Comparison of ENCODE assay signal across 8 mouse cellular contexts in genomic region chr1:172489585-172490250, GRCm38 (mm10). TPM values are rescaled to one million over a fixed set of nuclear protein-coding genes. Genes with fewer than 3 reads are reported as not detected.
DNase-seq lines count a peak whose midpoint lies in the region; ATAC-seq and TF ChIP-seq lines count a peak whose summit lies in the region.
"Had no signal": no experiment of that assay in that cellular context is flagged by ENCODE, and none has a peak within 500 bp of the region (broad histone marks: within the 10 kb centered on the region; RNA-seq: fewer than 3 reads in every experiment).

No protein-coding gene starts in this region.

- peak; percentile 14; the same call in 1 of the 2 replicates for ATAC-seq in liver, embryonic 11.5 days (replicated peaks; ENCODE audit: low FRiP score)
- ATAC-seq in forebrain, postnatal 0 days, result peak; percentile 12; the same call in 1 of the 2 replicates
- peak; percentile 16; the same call in 1 of the 2 replicates for ATAC-seq in liver, embryonic 12.5 days
- no peak for ATAC-seq in granulocyte monocyte progenitor cell, adult 5-6 weeks (replicated peaks; ENCODE audit: poor library complexity, severe bottlenecking)

- no peak for DNase-seq in liver, embryonic 11.5 days (ENCODE audit: low spot score)
- DNase-seq in liver, result no peak
- no peak for DNase-seq in forebrain, postnatal 0 days
- DNase-seq in adrenal gland, adult (ENCODE audit: inconsistent age in 2 of 2, low spot score in 1 of 2), result no peak

- H3K36me3 ChIP-seq in liver, embryonic 11.5 days (ENCODE audit: control insufficient read depth, insufficient read depth, low read length), result no peaks in the 10 kb centered on the region
- H3K36me3 ChIP-seq in forebrain, postnatal 0 days (ENCODE audit: insufficient read depth), result peaks cover 40% of the 10 kb centered on the region
- no peaks in the 10 kb centered on the region for H3K36me3 ChIP-seq in liver, embryonic 12.5 days
- peaks cover 46% of the 10 kb centered on the region for H3K36me3 ChIP-seq in small intestine, adult 2 months (ENCODE audit: control insufficient read depth, insufficient read depth, low read length)

- H3K4me3 ChIP-seq in liver, embryonic 11.5 days (ENCODE audit: low read depth, low read length), result 0 out of 2 replicates have a peak overlapping the region, but pooled peaks have one; percentile 26
- H3K4me3 ChIP-seq in forebrain, postnatal 0 days (ENCODE audit: low read depth, low read length), result peak overlapping the region; percentile 22; the same call in 1 of the 2 replicates
- no peak overlapping the region for H3K4me3 ChIP-seq in liver, embryonic 12.5 days
- peak overlapping the region; percentile 47 for H3K4me3 ChIP-seq in small intestine, adult 2 months (ENCODE audit: low read depth, low read length)
- H3K4me3 ChIP-seq: erythroblast, embryonic 14.5 days had no signal

- H3K4me1 ChIP-seq in liver, embryonic 11.5 days (replicated peaks; ENCODE audit: control insufficient read depth, insufficient read depth, low read length), result no peaks in the 10 kb centered on the region
- H3K4me1 ChIP-seq in forebrain, postnatal 0 days (ENCODE audit: insufficient read depth), result peaks cover 26% of the 10 kb centered on the region
- H3K4me1 ChIP-seq in liver, embryonic 12.5 days, result peaks cover 2% of the 10 kb centered on the region; the same call in 1 of the 2 replicates
- H3K4me1 ChIP-seq in small intestine, adult 2 months (ENCODE audit: control insufficient read depth, insufficient read depth, insufficient read length, low read length), result peaks cover 25% of the 10 kb centered on the region

- TF ChIP-seq CTCF in forebrain, postnatal 0 days (IDR thresholded peaks at IDR 0.05; ENCODE audit: low read depth), result no peak
- TF ChIP-seq CTCF in small intestine, adult 2 months (IDR thresholded peaks at IDR 0.05; ENCODE audit: extremely low read depth, insufficient read length, insufficient replicate concordance, low read depth, low read length), result no peak

- TF ChIP-seq POLR2A in small intestine, adult 2 months (IDR thresholded peaks at IDR 0.05; ENCODE audit: low read depth, low read length), result no peak

- peak overlapping the region; percentile 46 for H3K4me2 ChIP-seq in liver, embryonic 11.5 days
- H3K4me2 ChIP-seq in forebrain, postnatal 0 days (ENCODE audit: low read depth), result peak overlapping the region; percentile 46
- H3K4me2 ChIP-seq in liver, embryonic 12.5 days, result peak overlapping the region; percentile 50

- no peak overlapping the region for H3K27ac ChIP-seq in liver, embryonic 11.5 days (ENCODE audit: low read depth, low read length)
- no peak overlapping the region for H3K27ac ChIP-seq in forebrain, postnatal 0 days (ENCODE audit: low read depth, low read length)
- H3K27ac ChIP-seq in liver, embryonic 12.5 days, result no peak overlapping the region
- H3K27ac ChIP-seq in small intestine, adult 2 months (ENCODE audit: insufficient read depth, low read depth, low read length), result peak overlapping the region; percentile 85

- 53% methylated on average over 12 of the region's 12 CpGs for WGBS in liver, embryonic 11.5 days
- 59% methylated on average over 12 of the region's 12 CpGs for WGBS in forebrain, postnatal 0 days
- WGBS in liver, embryonic 12.5 days (ENCODE audit: insufficient replicate concordance), result 46% methylated on average over 12 of the region's 12 CpGs
- WGBS in small intestine, adult 2 months, result 33% methylated on average over 12 of the region's 12 CpGs

- H3K27me3 ChIP-seq in liver, embryonic 11.5 days (replicated peaks; ENCODE audit: control insufficient read depth, insufficient read depth, low read length), result peaks cover 11% of the 10 kb centered on the region; the same call in 1 of the 2 replicates
- H3K27me3 ChIP-seq in forebrain, postnatal 0 days (ENCODE audit: insufficient read depth, low read length), result no peaks in the 10 kb centered on the region
- peaks cover 44% of the 10 kb centered on the region for H3K27me3 ChIP-seq in liver, embryonic 12.5 days (replicated peaks)
- H3K27me3 ChIP-seq in small intestine, adult 2 months (ENCODE audit: control insufficient read depth, insufficient read depth, low read length), result no peaks in the 10 kb centered on the region

- no peak overlapping the region for H3K9ac ChIP-seq in liver, embryonic 11.5 days (ENCODE audit: low read depth, low read length)
- no peak overlapping the region for H3K9ac ChIP-seq in forebrain, postnatal 0 days
- no peak overlapping the region for H3K9ac ChIP-seq in liver, embryonic 12.5 days

- H3K9me3 ChIP-seq in liver, embryonic 11.5 days (ENCODE audit: control insufficient read depth, low read length), result no peaks in the 10 kb centered on the region
- no peaks in the 10 kb centered on the region for H3K9me3 ChIP-seq in forebrain, postnatal 0 days (ENCODE audit: low read length)
- H3K9me3 ChIP-seq in liver, embryonic 12.5 days (replicated peaks), result no peaks in the 10 kb centered on the region

RNA-seq across cellular contexts. Expression of gene Igsf9, which starts 8.1 kb away (rescaled TPM):
- polyA plus RNA-seq in liver, embryonic 11.5 days (2014; fragmentation: Nextera tagmentation; extraction: Ambion mirVana), result 9.7 and 13.8 TPM in 2 replicates
- 35.3 and 36.2 TPM in 2 replicates for total RNA-seq in forebrain, postnatal 0 days (2014; rRNA removed)
- 13.3 and 25.6 TPM in 2 replicates for polyA plus RNA-seq in forebrain, postnatal 0 days (2015; fragmentation: Nextera tagmentation; extraction: Ambion mirVana)
- 3.9 and 4.2 TPM in 2 replicates for polyA plus RNA-seq in liver, embryonic 12.5 days (2016; fragmentation: Nextera tagmentation; extraction: Ambion mirVana)
- 145 and 516 TPM in 2 replicates for polyA plus RNA-seq in small intestine, adult 2 months (2012; rRNA removed)
- not detected in 2 replicates for total RNA-seq in granulocyte monocyte progenitor cell, adult 5-6 weeks (2014; fragmentation: Nextera tagmentation)
- total RNA-seq in granulocyte monocyte progenitor cell, adult 5-6 weeks (2017), result not detected in 2 replicates
- polyA plus RNA-seq: erythroblast, embryonic 14.5 days had no signal

RNA-seq across cellular contexts. Expression of gene Tagln2, which starts 10.1 kb away (rescaled TPM):
- polyA plus RNA-seq in liver, embryonic 11.5 days (2014; fragmentation: Nextera tagmentation; extraction: Ambion mirVana), result 248 and 257 TPM in 2 replicates
- 31.5 and 33.8 TPM in 2 replicates for total RNA-seq in forebrain, postnatal 0 days (2014; rRNA removed)
- 42.8 and 48.5 TPM in 2 replicates for polyA plus RNA-seq in forebrain, postnatal 0 days (2015; fragmentation: Nextera tagmentation; extraction: Ambion mirVana)
- polyA plus RNA-seq in liver, embryonic 12.5 days (2016; fragmentation: Nextera tagmentation; extraction: Ambion mirVana), result 177 and 178 TPM in 2 replicates
- 149 and 284 TPM in 2 replicates for polyA plus RNA-seq in small intestine, adult 2 months (2012; rRNA removed)
- total RNA-seq in granulocyte monocyte progenitor cell, adult 5-6 weeks (2014; fragmentation: Nextera tagmentation), result 629 and 731 TPM in 2 replicates
- total RNA-seq in granulocyte monocyte progenitor cell, adult 5-6 weeks (2017), result 281 and 350 TPM in 2 replicates

RNA-seq across cellular contexts. Expression of gene Slamf9, which starts 14.6 kb away (rescaled TPM):
- 0.55 and 1.4 TPM in 2 replicates for polyA plus RNA-seq in liver, embryonic 11.5 days (2014; fragmentation: Nextera tagmentation; extraction: Ambion mirVana)
- 0.15 and 0.43 TPM in 2 replicates for total RNA-seq in forebrain, postnatal 0 days (2014; rRNA removed)
- polyA plus RNA-seq in forebrain, postnatal 0 days (2015; fragmentation: Nextera tagmentation; extraction: Ambion mirVana), result 0.21 and 0.30 TPM in 2 replicates
- polyA plus RNA-seq in liver, embryonic 12.5 days (2016; fragmentation: Nextera tagmentation; extraction: Ambion mirVana), result 1.1 and 1.3 TPM in 2 replicates
- 2.1 TPM in 2 replicates for polyA plus RNA-seq in small intestine, adult 2 months (2012; rRNA removed)
- total RNA-seq in granulocyte monocyte progenitor cell, adult 5-6 weeks (2014; fragmentation: Nextera tagmentation), result not detected in 2 replicates
- total RNA-seq in granulocyte monocyte progenitor cell, adult 5-6 weeks (2017), result 0.26 TPM in 1 of 2 replicates, not detected in the other
- polyA plus RNA-seq: erythroblast, embryonic 14.5 days had no signal

RNA-seq across cellular contexts. Expression of gene Cfap45, which starts 30.9 kb away (rescaled TPM):
- polyA plus RNA-seq in liver, embryonic 11.5 days (2014; fragmentation: Nextera tagmentation; extraction: Ambion mirVana), result 0.77 and 1.4 TPM in 2 replicates
- total RNA-seq in forebrain, postnatal 0 days (2014; rRNA removed), result 3.0 and 5.1 TPM in 2 replicates
- polyA plus RNA-seq in forebrain, postnatal 0 days (2015; fragmentation: Nextera tagmentation; extraction: Ambion mirVana), result 3.9 and 5.5 TPM in 2 replicates
- 0.55 and 0.79 TPM in 2 replicates for polyA plus RNA-seq in liver, embryonic 12.5 days (2016; fragmentation: Nextera tagmentation; extraction: Ambion mirVana)
- polyA plus RNA-seq in small intestine, adult 2 months (2012; rRNA removed), result 0.29 and 1.3 TPM in 2 replicates
- total RNA-seq in granulocyte monocyte progenitor cell, adult 5-6 weeks (2014; fragmentation: Nextera tagmentation), result not detected in 2 replicates
- 0.46 TPM in 1 of 2 replicates, not detected in the other for total RNA-seq in granulocyte monocyte progenitor cell, adult 5-6 weeks (2017)
